Mouse (Mus musculus) liver, adult (tissue): Measurements from ENCODE around the gene Tmbim1.

ENCODE experiments used
- GATA4 ChIP-seq: IDR thresholded peaks from 2 replicates; pipeline ENCODE4 v1.6.1; 2014; ENCODE audit warnings: mild to moderate bottlenecking, low read length; ENCODE audit not compliant: insufficient replicate concordance

Gene Tmbim1

DNA sequence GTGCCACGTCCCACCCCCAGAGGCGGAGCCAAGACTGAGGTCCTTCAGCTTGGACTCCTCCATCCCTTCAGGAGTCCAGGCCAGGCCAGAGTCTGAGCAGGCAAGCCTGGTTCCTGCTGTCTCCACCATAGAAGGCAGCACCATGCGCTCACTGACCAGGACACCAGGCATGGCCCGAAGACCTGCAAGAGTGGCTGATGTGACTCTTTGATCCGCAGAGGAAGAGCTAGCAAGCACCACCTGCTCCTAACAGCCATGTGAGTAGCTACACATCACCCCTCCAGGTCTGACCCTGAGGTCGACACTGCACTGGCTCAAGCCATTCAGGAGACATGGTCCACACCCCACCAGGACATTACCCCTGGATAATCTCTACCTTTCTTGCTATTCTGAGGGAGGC is 28.4 kb downstream of the Tmbim1 start:
- TF ChIP-seq GATA4 = no peak

DNA sequence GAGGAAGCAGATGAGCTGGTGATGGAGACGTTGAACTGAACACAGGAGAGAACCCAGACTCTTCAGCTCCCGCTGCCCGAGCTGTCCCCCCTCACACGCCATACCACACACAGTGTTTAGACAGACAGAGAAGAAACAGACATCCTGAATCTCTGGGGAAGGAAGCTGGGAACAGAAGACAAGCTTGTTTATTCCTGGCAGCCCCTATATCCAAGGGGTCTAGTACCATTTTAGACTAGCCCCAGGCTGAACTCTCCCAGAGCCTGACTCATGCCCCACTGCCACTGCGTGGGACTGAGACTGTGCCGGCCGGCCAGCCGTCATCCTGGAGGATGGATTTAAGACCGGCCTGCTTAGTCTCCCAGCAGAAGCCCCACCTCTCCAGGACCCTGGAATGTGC is 30.4 kb downstream of the Tmbim1 start:
- TF ChIP-seq GATA4 = no peak

DNA sequence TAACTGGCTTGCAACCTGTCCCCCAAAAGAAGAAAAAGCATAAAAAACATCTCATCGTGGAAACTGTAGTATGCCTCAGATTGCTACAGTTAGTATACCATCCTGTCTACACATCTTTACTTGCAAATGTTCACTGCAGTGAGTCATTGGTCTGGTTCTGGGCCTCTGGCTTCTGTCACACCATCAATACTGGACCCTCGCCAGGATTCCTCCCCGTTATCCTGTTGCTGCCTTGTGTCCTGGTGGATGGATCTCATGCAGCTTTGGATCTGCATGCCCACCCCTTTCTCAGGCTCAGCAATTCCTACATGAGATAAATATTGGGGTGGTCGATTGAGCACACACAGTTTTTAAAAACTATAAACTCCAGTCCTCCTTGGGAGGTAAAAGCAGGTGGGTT is 33.8 kb downstream of the Tmbim1 start:
- no peak for TF ChIP-seq GATA4

DNA sequence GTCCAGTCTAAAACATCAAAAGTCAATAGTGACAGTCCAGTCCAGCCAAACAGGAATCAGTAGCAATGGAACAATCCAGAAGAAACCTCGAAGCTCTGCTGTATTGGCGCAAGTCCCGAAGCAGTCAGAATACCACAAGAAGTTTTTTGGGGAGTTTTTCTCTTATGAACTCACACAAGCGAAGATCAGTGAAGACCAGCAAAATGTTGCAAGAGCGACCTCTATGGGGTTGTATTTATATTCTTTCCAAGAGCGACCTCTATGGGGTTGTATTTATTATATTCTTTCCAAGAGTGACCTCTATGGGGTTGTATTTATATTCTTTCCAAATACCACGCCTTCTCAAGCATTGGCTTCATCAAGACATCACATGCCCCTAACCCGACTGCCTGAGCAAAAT is 36.7 kb downstream of the Tmbim1 start:
- TF ChIP-seq GATA4 = no peak

DNA sequence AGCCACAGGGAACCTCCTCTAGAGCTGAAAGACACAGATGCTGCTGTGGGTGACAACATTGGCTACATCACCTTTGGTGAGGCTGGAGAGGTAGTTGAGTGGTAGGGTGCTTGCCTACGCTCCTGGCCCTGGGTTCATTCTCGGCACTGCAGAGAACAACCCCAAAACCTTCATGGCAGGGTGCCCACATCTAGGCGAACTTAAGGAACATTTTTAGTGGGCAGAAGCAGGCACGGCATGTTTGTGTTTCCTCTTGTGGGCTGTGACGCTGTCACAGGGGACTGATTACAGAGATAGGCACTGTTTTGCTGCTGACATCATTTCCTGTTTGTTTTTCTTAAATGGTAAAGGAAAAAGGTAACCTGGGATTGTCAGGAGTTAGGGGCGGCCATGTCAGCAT is 42.9 kb downstream of the Tmbim1 start:
- TF ChIP-seq GATA4 = no peak

DNA sequence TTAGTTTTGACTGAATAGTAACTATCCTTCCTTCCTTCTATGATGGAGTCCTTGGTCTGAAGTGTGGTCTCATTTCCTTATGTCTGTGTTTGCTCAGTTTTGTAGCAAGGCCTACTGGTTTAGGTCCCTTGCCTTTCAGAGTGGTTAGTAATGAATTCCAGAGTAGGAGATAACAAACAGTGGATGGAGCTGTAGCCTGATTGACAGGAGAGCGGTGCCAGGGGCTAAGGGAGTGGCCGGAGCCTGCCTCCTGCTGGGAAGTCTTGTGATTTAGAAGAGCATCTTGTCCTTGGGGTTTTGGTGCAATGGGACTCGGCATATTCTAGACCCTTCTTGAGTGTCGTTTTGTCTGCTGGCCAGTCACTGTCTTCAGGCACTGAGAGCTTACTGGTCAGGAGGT is 48.6 kb downstream of the Tmbim1 start:
- no peak for TF ChIP-seq GATA4

DNA sequence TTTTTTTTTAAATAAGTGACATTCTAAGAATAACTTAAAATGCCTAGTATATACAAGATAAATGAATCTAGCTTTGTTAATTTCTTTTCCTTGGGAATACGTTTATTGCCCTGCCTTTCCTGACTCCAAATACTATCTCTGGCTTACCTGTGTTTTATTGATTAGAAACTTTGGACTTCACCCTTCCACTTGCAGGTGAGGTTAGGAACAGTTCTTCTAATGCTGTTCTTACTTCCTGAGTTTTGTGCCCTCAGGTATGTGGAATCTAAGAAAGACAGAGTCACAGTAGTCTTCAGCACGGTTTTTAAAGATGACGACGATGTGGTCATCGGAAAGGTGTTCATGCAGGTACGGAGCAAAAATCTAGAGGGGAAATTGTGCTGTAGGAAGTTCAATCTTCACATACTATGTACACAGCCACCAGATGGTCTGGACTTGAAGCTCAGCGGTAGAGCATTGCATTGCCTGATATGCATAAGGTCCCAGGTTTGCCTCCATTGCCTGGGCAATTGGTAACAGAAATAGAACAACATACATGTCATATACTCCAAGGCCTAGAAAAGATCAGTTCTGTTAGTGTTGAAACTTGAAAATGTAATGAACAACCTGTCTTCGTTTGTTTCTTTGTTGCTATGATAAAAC is 49.6 kb downstream of the Tmbim1 start:
- no peak for TF ChIP-seq GATA4

DNA sequence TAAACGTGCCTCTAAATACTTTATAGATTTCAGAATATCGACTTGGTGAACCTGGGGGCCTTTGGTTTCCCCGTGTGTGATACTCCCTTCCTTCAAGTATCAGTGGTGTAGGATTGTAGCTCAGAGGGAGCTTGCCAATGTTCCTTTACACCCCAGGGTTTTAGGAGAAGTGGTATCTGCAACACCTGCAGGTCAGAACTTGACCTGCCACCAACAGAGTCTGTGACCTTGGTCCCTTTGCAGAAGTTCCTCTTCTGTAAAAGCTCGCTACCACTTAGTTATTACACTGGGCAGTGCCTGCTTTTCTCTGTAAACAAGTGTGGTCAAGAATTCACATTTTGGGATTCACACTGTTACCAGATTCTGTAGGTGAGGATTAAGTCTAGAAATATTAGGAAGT is 55.3 kb downstream of the Tmbim1 start:
- TF ChIP-seq GATA4 = no peak

DNA sequence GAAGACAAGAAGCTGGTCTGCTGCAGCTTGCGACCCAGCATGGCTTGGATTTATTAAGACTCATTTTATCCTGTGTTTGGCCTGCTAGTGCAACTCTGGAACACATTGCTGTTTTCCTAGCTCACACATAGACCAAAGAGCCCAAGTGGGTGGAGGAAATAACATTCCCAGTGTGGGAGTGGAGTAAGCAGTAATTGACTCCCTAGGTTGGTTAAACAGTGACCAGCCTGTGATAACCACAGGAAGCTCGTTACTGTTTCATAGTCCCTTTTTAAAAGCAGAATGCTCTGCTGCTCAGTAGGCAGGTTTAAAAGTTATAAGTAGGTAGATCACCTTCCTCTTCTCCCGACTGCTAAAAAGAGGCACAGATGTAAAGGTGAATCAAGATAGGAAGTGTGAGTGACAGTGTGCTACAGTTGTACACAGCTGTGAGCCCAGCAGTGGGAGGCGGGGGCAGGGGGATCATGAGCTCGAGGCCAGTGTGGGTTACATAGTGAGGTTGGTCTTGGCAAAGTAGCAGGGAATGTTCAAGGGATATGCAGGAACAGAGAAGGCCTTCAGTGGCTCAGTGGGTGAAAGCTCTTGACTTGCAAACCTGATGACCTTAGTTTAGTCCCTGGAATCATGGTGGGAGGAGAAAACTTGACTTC is 56.0 kb downstream of the Tmbim1 start:
- no peak for TF ChIP-seq GATA4

DNA sequence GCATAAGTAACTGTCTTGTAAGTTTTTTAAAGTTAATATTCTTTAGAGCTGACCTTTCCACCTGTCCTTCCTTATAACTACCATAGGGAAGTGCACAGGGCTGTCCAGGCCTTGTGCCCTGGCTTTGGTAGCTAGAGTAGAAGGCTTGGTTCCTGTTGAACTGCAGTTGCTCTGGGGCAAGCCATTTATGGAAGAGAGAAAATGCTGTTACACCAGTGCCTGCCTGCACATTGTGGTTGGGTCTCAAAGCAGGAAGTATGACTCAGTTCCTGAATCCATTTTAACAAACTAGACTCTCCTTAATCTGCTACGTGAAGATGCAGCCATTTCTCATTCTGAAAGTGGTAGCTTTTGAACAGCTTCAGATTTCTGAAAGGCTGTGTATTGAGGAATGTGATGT is 56.6 kb downstream of the Tmbim1 start:
- no peak for TF ChIP-seq GATA4

DNA sequence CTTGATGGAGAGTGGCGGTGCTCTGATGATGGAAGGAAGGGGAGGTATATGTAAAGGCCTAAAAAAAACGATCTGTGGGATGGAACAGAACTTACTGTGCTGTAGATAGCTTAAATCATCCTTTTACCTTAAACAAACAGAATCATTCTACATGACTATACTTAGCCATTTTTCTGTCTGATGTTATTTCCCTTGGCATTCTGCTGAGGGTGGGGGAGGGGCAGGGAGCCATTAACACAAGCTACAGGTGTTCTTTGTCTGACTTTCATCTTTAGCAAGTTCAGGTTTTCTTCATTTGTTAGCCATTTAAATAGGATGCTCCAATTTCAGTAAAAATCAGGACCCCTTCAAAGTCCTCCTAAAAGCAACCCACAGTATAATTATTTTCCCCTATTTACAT is 59.9 kb downstream of the Tmbim1 start:
- no peak for TF ChIP-seq GATA4

DNA sequence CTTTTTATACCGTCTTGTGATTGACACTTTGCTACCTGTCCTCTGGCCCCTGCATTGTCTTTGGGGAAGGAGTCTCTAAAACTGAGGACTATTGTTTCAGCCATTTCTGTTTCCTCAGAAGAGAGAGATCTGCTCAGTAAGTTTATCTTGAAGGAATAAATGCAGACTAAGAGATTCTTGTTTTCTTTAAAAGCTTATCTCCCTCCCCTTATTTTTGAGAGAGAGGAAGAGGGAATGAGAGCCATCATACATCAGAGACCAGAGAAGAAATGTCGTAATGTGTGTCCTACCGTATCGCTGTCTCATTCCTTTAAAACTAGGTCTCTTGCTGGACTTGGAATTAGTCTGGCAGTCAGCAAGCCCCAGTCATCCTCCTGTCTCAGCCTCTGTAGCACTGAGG is 64.6 kb downstream of the Tmbim1 start:
- no peak for TF ChIP-seq GATA4

DNA sequence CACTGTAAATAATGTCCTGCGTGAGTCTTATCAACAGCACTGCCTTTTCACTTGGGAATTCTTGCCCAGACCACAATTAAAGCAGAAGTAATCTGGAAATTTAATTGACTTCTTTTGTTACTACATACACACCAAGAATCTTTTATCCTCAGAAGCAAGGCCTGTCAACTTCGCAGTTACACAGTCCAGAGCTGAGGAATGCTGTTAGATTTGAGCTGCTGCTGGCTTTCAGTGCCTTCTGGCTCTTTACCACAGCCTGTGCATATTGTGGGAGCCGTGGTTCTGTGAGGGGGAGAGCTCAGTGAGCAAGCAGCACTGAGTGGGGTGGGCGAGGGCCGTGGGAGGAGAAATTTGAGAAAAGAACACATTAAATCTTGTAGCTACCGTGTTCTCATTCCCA is 65.1 kb downstream of the Tmbim1 start:
- no peak for TF ChIP-seq GATA4

DNA sequence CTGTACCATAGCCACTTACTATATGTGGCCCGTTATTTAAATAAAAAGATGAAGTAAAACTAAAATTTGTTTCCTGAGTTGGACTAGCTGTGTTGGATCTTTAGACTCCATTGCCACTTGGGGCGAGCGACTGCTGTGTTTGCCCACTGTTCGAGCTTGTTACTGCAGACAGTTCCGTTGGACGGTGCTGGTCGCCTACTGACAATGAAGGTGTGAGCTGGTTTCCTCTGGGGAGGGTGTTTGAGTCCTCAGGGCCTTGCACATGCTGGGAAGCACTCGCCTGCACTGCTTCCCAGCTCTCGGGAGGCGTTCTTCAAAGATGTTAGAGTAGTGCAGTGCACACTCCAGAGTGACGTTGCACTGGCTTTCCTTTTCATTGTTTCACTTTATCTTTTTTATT is 65.8 kb downstream of the Tmbim1 start:
- TF ChIP-seq GATA4 = no peak

DNA sequence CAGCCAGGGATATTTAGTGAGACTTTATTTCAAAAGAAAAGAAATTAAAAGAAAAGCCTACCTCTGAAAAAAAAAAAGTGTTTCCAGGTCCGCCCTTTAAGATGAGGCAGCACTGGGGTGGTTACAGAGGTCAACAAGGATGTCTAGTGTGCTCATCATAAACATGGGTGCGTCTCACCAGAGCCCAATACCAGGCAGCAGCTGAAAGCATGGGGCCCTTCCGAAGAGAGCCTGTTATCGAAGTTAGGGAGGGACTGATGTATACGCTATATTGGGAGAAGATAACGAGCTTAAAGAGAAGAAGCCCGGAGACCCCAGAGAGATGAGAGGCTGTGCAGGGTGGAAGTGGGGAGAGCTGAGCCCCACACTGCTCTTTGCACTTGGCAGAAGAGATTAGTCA is 66.3 kb downstream of the Tmbim1 start:
- TF ChIP-seq GATA4 = no peak
